Mouse (Mus musculus) heart, adult 8-10 months (tissue): ENCODE data around the gene Zfhx2. TPM values are rescaled to one million over a fixed set of nuclear protein-coding genes. Genes with fewer than 3 reads are reported as not detected.

Experiments
- DNase-seq: peaks from one replicate; pipeline ENCODE4 v3.0.0; 2022; ENCODE audit warnings: low spot score
- total RNA-seq, 4 experiments: library from RNA; stranded (reverse); gene quantifications; 2 replicates each; pipeline ENCODE4 v1.2.4; 2022

The Zfhx2 gene
- total RNA-seq, 4 experiments from 2014 or later = 4.8 to 5.6 (median 4.9) TPM

DNA sequence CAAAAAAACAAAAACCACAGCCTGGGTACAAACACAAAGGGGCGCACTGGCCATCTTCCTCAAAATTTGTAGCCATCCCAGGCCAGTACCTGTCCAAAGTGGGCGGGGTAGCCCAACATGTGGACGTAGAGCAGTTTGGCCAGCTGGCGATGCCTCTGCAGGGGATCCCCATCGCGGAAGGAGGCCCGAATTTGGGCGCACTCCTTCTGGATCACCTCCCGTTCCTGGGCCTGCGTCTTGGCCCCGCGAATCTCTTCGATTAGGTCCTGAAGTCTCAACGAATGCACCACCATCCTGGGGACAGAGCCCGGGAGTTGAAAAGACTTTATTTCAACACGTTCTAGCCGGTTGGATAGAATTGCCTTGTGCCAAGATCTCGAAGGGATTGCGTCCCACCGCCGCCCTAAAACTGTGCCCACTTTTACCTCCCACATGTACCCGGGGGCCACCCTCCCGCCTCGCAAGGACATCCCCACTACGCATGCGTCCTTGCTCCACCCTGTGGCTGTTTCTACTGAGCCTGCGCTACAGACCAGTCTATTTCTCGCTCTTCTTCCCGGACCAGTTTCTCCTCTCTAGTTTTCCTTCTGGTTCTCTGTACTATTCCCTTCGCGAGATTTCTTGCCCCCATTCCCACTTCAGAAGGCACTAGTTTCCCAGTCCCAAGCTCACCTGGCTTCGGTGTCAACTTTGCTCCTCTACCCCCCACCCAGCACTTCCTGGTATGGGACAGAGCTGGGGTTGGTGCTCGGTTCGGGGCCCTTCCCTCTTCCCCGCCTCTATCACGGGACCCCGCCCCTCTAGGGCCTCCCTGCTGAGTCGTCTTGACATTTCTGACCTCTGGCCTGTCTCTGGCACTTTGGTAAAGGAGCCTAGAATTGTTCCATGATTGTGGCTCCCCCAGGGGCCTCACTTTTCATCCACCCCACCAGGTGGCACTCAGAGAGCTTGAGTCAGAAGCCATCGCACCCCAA, 14.0 kb upstream of the Zfhx2 start, which contains the start of gene Ap1g2:
Gene Ap1g2 (minus strand): TSS at position 758 of the 974 bp plus-strand sequence.
- DNase-seq = peak; percentile 89

GRCm38 (mm10) chr14:55105386-55105785, 13.3 kb upstream of the Zfhx2 start:
- DNase-seq = no peak

DNA sequence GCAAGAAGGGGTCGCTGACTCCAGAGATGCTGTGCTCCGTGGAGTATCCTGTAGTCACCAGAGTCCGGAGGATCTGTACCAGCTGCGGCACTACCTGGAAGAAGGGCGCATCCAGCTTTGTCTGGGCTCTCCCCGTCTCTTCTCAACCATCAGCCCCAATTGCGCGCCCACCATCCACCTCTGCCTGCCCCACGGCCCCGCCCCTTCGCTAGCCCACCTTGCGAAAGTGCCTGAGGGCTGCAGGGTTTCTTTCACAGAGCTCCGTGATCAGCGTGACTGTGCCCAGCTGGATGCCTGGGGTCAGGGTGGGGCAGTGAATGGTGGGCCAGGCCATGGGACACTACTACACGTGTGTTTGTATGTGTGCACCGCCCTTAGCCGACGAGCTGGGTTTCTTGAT, 12.2 kb upstream of the Zfhx2 start:
- DNase-seq = no peak

DNA sequence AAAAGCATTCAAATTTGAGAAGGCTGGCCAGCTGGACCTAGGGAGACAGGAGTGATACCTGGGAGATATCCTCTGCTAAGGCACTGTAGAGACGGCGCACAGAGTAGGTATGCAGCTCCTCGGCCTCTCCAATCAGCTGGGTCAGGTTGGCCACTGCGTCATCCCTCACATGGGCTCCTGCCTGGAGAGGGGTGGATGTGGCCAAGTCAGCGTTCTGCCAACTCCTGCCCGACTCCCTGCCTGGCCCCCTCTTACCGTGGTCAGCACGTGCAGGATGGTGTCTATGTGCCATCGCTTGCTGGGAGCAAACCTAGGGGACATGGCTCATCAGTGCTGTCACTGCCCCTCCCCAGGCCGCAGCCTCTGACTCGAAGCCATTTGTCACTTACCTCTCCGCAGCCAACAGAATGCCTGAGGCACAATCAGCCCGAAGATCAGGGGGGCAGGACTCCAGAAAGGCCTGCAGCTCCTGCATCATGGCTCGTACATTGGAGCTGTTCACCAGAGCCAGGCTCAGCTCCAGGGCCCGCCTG, 10.2 kb upstream of the Zfhx2 start:
- no peak for DNase-seq

GRCm38 (mm10) chr14:55101592-55101991, 9.5 kb upstream of the Zfhx2 start:
- peak; percentile 43 for DNase-seq

GRCm38 (mm10) chr14:55098067-55098466, 5.9 kb upstream of the Zfhx2 start:
- DNase-seq = no peak

DNA sequence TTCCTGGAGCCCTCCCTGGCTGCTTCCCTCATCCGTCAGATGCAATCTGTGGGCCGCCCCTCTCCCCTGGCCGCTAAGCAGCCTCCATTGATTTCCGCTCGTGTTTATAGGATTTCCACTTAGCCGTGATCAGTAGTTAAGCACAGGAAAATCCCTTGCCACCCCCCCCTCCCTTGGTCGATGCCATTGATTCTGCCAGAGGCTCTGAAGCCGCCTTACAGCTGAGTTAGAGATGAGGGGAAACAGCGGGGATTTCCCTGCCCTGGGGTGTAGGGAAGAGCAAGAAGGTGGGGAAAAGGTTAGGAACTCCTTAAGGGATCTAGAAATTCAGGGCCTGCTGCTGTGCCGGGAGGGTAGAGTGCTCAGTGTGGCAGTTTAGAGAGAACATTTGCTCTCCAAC, 5.5 kb upstream of the Zfhx2 start:
- no peak for DNase-seq

DNA sequence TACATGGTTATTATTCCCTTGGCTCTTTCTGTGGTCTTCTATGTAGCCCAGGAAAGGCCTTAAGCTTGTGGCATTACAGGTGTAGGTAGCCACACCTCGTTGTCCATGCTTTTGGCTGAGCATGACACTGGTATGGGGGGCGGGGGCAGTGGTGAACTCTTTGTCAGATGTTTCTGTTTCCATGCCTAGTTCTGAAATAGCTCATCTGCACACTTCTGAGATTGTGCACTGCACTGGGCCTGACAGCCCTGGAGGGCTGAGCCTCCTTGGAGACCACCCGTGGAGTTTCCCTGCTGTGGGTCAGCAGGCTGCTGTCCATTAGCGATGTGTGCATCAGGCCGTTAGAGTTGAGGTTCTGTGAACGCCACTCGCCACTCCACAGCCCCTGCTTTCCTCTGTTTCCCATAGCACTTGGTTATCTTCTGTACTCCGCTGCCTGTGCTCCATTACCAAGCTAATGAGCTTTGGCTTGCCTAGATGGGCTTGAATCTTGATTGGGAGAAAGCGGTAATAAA, 4.5 kb upstream of the Zfhx2 start:
- no peak for DNase-seq

- no peak for DNase-seq
These were observed 3.5 kb upstream of the Zfhx2 start for GRCm38 (mm10) chr14:55095671-55096070.

GRCm38 (mm10) chr14:55095263-55095662, 3.1 kb upstream of the Zfhx2 start:
- DNase-seq = no peak

DNA sequence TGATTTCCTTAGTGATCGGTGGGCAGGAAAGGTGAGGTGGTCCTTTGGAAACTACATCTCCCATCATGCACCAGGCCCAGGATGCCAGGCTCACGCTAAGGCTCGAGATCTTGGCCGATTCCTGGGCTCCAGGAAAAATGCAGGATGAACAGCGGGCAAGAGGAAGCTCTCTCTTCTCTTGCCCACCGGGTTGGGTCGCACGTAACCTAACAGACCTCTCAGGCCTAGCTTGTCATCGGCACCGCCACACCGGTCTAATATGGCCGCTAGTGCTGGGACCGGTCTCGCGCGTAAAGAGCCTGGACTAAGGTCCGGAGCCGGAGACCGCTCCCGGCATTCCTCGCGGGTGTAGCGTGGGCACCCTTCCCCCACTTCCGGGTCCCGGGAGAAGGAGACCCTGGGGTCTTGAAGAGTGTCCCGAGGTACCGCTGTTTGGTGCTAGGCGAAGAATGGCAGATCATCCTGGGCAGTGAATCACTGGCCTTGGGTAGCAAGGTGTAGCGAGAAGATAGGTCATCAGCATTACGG, 2.6 kb upstream of the Zfhx2 start, which contains the start of gene Thtpa:
Gene Thtpa (plus strand): TSS at position 81 of the 528 bp plus-strand sequence.
- DNase-seq = peak; percentile 71

GRCm38 (mm10) chr14:55093927-55094326, 1.8 kb upstream of the Zfhx2 start:
- no peak for DNase-seq

- DNase-seq = no peak
These were observed 787 bp downstream of the Zfhx2 start for GRCm38 (mm10) chr14:55091209-55091865.

- DNase-seq = no peak
These were observed 2.8 kb downstream of the Zfhx2 start for GRCm38 (mm10) chr14:55089199-55089947.

GRCm38 (mm10) chr14:55086009-55086514, 6.1 kb downstream of the Zfhx2 start:
- no peak for DNase-seq

DNA sequence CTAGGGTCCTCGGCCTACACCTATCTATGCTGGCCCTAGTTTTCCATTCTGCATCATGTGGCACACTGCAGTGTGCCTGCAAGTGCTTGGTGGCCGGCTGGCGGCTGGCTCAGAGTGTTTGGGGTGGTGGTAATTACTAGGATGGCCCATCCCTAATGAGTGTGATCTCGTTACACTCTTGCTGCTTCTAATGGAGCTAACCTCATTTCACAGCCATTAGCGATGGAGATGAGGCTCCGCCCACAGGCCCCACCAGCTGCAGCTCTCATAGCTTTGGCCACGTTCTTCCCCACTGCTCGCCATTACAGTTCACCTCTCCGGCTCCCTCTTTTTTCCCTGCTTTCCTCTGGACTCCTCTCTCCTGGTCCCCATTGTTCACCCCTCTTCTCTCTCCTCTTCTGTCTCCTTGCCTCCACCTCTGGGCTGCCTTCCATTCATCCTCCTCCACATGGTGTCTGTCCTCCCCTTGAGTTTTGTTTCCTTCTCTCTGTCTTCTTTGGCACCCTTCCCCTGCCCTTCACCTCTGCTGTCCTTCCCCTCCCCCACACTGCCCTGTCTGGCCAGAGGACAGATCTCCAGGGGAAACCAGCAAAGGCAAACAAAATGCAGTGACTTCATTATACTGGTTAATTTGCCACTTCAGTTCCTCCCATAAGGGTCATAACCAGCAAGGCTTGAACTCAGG, 6.7 kb downstream of the Zfhx2 start:
- no peak for DNase-seq

DNA sequence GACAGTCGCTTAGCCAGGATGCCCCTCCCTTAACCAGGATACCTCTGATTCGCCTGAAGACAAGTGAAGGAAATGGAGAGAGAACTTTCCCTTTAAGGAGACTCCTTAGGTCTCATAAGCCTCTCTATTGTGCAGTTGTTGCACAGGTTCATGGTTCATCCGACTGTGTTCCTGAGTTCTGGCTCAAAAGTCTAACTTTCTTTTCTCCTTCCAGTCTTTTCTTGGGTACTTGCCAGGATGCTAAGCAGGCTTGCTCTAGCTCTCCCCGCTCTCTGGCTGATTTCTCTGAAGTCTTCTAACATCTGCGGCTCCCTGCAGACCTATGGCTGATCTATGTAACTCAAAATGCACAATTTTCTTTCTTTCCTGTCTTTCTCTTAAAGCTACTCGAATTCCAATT, 8.6 kb downstream of the Zfhx2 start:
- DNase-seq = no peak

GRCm38 (mm10) chr14:55081105-55081504, 11.0 kb downstream of the Zfhx2 start:
- no peak for DNase-seq

GRCm38 (mm10) chr14:55079214-55079970, 12.7 kb downstream of the Zfhx2 start:
- DNase-seq = peak; percentile 43
